Mouse (Mus musculus): ENCODE results near the gene Gpr3.

Gene Gpr3

DNA sequence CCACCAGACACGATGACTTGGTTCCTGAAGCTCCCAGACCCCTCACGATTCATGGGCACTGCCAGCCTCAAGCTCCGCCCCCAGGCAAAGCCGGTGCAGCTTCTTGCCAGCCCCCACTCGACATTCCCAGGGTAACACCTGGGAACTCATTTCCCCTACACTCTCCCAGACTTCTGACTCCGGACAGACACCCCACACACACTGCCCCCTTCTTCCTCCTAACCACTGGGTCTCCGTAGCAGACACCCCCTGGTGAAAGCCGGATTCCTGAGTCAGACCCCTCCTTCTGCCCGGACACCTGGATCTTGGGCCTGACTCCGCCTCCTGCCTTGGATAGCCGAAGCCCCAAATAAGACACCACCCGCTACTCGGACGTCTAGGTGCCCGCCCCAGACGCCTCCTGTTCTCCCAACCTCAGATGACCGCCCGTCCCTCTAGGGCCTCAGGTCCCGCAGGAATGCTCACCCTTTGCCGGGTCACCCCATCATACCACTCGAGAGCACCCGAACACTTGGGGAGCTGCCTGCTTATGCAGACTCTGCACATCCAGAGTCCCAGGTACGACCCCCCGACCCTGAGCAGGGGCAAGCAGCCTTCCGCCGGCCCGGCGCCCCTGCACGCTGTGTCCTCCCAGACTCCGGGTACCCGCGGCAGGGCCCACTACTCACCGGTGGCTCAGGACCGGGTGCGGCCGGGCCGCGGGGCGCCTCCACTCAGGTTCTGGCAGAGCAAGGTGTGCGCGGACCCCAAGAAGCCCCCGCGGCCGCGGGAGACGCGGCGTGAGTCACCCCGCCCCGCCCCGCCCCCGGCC is at the start of gene Gpr3, which contains the start of gene Cd164l2:
Gene Gpr3, minus strand, starts transcription at position 786 of the 811 bp plus-strand sequence.
Gene Cd164l2, plus strand, starts transcription at position 381 of the 811 bp plus-strand sequence.
- in situ Hi-C loops (cut with MboI, MseI): loop anchor here (5.0 to 10.0 kb wide), 2 partner anchors 85 to 93 kb away; no protein-coding TSS in a partner anchor

DNA sequence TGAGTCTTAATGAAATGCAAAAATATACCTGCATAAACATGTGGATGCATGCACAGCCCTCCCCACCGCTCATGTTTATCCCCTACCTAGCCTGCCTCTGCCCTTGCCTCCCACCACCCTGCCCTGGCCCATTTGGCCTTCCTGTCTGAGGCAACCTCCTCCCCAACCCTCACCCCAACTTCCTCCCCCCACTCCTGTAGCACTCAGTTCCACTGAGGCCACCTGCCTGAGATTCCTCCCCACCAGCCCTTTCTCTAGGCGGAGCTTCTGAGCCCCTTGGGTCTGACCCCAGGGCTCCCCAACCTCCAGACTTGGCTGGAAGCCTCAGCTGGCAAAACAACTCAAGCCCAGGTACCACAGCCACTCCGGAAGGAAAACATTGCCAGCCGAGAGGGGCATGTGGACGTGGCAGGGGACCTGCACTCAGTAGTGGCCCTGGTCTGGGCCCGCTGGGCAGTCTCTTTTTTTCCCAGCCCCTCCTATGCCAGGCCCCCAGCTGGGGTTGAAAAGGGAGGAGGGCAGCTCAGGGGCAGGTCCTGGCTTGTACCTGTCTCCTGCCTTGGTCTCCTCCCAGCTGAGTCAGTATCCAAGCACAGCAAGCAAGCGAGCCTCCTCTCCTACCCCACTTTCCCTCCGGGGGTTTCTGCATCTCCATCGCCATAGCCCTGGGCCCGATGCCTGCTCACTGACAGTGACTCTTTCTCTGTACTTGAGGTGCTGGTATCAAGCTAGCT is 49.5 kb upstream of the Gpr3 start:
- in situ Hi-C loops (cut with MboI, MseI): no loop called here

DNA sequence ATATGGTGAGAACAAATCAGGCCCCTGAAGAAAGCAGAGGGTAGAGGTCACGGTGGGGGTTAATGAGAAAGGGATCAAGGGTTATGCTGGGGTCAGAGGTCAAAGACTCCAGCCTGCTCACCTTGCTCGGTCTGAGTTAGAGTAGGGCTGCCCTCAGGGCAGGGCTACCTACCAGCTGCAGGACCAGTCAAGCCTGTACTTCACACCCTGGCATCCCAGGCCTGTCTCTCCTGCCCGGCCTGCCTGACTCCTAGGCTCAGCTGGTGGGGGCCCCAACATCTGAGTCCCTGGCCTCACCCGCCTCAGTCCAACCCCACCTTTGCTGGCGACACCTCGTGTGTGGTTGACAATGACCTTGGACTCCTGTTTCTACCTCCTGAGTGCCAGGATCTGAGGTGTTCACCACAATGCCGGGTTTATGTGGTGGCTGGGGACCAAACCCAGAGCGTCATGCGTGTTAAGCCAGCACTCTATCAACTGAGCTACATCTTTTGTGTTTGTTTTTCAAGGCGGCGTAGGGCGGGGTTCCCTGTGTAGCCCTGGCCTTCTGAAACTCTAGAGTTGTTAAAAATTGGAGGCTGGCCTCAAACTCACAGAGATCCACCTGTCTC is 45.6 kb upstream of the Gpr3 start:
- in situ Hi-C loops (cut with MboI, MseI): no loop called here

DNA sequence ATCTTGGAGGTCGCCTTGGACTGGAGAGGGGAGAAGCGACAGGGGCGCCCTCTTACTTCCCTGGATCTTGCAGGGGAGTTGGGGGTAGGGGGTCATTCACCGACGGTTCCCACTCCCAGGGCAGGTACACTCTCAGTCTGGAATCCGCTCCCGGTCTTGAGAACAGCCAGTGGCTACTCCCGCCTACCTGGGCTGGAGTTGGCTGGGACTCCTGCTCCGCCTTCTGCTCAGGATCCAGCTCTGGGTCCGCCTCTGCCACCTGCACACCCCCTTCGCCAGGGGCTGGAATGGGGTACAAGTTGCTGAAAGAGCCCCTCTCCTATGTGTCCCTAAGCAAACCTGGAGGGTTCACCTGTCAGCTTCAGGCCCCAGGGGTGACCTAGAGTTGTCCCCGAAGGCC is 44.9 kb upstream of the Gpr3 start:
- in situ Hi-C loops (cut with MboI, MseI): no loop called here

DNA sequence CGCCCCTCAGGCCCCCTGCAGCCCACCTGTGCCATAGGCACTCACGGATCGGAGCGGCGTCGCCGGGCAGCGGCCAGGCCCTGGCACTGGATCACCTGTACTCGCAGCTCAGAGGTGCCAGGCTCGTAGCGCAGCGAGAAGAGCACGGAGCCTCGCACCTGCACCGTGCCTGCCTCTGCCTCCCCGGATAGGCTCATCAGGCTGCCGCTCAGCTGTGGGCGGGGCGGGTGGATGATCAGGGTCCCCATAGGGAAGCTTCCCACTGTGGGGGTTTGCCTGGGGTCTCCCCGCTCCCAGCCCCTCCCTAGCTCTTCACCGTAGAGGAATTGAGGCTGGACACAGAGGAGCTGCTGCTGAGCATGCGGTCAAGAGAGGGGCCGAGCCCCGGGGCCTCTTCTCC is 44.5 kb upstream of the Gpr3 start:
- in situ Hi-C loops (cut with MboI, MseI): no loop called here

DNA sequence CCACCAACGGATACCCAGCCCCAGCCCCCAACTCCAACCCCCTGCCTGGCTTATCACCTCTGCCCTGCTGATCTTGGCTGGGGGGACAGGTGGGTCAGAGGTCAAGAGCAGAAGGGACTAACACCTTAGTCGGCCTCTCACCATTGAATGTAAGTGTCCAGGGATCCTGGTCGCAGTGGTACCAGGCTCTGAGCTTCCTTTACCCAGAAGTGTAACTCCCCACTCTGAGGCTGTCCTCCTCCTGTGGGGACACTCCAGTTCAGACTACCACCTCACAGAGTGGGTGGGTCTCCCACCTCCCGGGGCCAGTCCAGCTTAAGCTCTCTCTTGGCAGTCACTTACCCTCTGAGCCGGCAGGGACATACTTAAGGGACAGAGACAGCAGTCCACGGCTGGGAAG is 43.1 kb upstream of the Gpr3 start:
- in situ Hi-C loops (cut with MboI, MseI): no loop called here

DNA sequence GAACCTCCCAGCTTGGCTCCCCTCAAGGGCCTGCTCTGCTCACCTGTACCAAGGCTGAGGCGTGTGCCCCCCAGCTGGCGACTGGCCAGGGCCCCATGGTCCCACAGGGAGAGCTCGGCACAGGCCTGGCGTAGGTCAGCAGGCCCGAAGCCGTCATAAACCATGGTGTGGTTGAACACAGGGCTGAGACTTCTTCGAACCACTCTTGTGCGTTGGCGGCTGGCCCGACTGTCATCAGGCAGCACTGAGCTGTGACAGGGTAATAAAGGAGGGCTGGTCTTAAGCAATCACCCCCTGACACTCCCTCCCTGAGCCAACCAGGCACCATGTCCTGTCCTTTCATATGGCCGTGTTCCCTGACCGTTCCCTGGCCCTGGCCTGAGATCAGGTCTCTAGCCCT is 41.1 kb upstream of the Gpr3 start:
- in situ Hi-C loops (cut with MboI, MseI): no loop called here

DNA sequence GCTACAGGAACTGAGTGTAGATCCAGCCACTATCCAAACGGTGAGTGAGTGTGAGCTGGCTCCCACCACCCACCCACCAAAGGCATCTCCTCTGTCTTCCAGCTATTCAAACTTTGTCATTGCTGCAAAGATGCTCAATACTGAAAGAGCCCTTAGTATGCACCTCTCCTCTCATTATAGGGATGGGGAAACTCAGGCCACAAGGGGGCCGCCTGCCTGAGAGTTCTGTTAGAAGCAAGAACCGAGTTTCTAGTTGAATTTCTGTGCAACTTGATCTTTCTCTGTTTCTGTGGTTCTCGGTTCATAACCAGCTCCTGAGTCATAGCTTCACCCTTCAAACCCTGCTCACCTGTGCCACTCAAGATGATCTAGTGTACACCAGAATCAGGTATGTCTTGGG is 39.8 kb upstream of the Gpr3 start:
- in situ Hi-C loops (cut with MboI, MseI): no loop called here

DNA sequence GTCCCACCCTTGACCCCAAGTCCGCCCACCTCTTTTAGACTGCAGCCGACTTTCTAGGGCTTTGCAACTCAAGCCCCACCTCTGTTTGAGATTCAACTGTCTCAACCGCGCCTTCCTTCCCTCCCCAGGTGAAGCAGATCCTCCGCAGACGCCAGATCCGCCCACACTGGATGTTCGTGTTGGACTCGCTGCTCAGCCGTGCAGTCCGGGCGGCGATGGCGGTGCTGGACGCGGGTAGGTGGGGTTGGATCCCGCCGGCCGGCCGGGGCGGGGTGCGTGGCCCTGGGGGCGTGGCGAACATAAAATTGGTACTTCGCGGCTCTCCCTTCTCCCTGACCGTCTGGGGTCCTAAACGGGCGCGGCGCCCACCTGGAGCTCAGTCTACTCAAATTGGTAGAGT is 38.9 kb upstream of the Gpr3 start:
- in situ Hi-C loops (cut with MboI, MseI): no loop called here

DNA sequence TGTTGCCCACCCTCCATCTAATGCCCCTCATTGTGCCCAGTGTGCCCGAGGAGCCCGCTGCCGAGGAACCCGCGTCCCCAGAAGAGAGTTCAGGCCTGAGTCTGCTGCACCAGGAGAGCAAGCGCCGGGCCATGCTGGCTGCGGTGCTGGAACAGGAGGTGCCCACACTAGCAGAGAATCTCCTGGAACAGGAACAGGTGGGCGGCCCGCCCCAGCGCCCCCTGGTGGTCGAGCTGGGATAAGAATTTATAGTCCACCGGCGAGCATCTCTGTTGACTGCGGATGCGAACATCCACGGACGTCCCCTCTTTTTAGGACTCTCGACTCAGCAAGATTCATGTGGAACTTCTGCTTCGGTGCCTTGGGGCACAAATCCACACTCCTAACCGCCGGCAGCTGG is 38.3 kb upstream of the Gpr3 start:
- in situ Hi-C loops (cut with MboI, MseI): no loop called here

DNA sequence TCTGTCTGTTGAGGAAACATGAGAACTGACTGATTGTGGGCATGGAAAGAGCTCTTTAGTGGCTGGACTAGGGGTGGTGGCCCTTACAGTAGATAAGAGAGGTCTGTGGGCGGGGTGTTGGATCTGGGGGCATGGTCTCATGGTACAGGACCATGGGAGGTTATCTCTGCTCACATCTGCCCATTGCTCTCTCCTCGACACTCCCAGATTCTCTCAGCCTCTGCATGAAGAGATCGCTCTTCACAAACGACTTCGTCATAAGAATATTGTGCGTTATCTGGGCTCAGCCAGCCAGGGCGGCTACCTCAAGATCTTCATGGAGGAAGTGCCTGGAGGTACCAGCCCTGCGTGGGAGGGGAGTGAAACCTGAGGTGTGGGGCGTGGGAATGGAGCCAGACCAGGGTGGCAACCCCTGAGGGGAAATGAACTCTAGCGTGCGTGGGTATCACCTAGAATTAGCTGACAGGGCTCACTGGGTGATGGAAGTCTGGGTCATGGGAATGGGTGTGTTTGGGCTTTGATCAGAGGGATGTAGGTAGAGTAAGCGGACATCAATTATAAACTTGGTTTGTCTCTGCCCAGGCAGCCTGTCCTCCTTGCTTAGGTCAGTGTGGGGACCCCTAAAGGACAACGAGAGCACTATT is 35.6 kb upstream of the Gpr3 start:
- in situ Hi-C loops (cut with MboI, MseI): no loop called here

DNA sequence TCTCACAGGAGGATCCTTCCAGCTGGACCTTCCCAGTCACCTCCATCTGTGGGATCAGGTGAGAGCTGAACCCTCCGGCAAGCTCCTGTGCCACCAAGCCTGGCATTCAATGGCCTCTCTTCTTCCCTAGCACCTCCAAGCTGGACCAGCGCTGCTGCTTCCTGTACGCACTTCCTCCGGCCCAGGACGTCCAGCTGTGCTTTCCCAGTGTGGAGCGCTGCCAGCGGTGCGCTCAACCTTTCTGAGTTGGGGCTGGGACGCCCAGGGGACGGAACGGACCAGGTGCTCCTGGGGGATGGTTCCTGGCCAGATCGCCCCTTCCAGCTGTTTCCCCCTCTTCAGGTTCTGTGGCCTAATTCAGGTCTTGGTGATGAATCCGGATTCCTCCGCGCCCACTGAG is 34.7 kb upstream of the Gpr3 start:
- in situ Hi-C loops (cut with MboI, MseI): no loop called here

DNA sequence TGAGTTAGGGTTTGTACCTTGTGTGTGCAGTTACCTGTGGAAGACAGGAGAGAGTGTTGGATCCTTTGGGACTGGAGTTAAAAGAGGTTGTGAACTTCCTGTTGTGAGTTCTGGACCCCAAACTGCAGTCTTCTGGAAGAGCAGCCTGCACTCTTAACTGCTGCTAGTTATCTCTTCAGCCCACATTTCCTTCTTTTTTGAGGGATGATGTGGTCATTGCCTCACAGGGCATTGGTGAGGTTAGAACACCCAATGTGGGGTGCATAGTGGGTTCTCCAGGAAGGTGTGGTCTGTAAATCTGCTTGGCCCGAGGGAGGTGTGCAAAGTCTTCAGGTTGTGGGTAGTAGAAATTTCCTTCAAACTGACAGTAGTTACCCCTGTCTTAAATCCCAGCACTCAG is 32.0 kb upstream of the Gpr3 start:
- in situ Hi-C loops (cut with MboI, MseI): no loop called here

DNA sequence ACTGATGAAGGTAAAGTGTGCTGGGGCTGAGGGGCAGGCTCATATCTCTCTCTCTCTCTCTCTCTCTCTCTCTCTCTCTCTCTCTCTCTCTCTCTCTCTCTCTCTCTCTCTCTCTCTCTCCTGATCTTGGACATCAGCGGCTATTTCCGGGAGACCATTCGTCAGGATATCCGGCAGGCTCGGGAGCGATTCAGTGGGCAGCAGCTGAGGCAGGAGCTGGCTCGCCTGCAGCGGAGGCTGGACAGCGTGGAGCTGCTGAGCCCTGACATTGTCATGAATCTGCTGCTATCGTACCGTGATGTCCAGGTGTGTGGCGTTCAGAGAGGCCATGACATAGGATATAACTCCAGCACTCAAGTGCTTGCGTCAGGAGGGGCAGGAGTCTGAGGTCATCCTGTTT is 31.2 kb upstream of the Gpr3 start:
- in situ Hi-C loops (cut with MboI, MseI): no loop called here

DNA sequence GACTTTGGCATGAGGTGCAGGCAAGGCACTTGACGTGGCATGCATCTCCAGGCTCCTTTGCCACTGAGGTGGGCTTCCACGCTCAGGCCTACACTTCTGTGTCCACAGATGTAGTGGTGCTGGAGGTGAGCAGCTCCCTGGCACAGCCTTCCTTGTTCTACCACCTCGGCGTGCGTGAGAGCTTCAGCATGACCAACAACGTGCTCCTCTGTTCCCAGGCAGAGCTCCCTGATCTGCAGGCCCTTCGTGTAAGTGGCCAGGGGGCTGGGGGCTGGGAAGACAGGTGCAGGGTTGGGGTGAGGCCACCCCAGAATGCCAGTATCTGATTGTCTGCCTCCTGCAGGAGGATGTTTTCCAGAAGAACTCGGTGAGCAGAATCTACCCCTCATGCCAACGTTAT is 30.4 kb upstream of the Gpr3 start:
- in situ Hi-C loops (cut with MboI, MseI): no loop called here

DNA sequence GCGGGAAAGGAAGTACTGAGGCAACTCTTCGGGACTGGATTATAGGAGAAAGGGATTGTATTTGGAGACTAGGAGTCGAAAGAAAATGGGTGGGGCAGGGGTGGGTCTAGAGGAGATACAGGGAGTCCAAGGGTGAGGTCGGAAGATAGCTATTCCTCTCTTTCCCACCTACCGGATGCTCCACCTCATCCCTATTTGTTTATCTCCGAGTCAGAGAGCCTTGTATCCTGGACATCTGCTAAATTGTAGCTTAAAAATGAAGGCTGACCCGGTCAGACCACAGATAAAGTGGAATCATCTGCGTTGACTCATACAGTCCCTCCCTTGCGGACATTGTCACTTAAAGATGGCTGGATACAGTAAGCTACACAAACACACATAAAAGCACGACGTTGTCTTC is 29.6 kb upstream of the Gpr3 start:
- in situ Hi-C loops (cut with MboI, MseI): no loop called here

DNA sequence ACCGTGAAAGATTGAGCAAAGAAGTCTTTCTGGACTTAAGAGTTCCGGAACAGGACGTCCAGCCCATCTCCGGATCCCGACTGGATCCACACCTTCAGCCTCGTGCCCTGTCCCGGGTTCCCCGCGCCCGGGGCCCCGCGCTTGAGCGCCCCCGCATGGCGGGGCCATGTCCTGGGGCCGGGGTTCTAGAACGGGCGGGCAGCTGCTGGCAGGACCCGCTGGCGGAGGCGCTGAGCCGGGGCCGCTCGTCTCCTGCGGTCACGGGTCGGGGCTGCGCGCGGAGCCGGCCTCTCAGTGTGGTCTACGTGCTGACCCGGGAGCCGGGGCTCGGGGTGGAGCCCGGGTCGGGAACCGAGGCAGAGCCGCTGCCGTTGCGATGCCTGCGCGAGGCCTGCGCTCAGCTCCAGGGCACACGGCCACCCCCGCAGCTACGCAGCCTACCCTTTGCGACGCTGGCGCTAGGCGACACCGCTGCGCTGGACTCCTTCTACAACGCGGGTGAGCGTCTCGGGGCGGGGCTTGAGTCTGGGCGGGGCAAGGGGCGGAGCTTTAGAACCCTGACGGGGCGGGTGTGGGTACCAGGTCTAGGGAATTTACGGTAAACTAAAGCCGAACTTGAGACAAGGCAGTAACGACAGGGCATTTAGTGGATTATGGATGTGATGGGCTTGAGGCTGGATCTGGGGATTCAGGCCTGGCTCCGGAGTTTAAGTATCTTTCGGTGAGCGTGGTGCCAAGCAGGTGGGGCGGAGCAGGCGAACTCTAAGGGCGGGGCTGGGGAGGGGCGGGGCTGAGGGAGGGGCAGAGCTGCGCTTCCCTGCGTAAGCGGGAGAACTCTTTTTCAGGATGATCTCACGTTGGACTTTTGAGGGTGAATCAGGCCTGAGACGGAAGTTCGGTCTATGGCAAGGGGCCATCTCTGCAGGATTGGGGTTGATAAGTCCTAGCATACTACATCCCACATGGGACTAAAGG is 28.9 kb upstream of the Gpr3 start:
- in situ Hi-C loops (cut with MboI, MseI): no loop called here

DNA sequence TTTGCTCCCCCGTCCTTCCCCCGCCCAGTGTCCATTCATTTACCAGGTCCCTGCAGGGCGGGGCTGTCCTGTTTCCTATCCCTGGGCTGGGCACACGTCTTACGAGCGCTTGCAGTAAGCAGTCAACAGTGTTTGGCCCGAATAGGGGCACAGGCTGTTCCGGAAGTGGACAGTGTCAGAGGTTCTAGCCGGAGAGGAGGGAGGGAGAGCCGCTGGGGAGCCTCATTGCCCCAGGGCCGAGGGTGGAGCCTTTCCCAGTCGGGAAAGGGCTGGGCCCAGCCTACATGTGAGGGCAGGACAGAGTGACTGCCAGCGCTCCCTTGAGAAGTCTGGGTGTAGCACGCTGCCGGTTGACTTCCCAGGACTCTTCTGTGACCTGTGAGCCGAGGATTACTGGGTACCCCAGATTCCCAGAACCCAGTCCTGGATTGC is 28.2 kb upstream of the Gpr3 start, which contains the start of gene Map3k6:
Gene Map3k6, plus strand, starts transcription at position 329 of the 432 bp plus-strand sequence.
- in situ Hi-C loops (cut with MboI, MseI): no loop called here

DNA sequence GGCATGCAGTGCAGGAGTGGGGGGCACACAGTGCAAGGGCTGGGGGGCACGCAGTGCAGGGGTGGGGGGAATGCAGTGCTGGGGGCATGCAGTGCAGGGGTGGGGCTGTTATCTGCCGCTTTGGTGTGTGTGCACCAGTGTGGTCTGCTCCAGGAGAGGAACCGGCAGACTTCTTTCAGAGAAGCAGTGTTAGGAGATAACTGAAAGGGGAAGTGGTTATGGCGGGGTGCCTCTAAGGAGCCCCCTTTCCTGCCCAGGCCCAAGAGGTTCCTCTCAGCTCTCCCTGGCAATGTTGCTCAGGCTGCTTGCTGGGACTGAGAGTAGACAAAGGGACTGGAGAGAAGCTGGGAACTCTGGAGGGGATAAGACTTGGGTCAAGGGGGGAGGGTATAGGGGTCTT is 25.6 kb upstream of the Gpr3 start:
- in situ Hi-C loops (cut with MboI, MseI): no loop called here

DNA sequence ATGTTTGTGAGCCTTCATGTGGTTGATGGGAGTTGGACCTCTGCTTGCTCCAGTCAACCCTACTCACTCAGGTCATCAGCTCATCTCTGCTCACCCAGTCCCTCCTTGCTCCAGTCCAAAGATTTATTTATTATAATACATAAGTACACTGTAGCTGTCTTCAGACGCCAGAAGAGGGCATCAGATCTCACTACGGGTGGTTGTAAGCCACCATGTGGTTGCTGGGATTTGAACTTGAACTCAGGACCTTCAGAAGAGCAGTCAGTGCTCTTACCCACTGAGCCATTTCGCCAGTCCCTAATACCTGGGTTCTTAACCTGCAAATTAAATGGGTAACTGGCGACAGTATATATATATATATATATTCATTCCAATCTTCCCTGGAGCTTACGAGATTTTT is 23.1 kb upstream of the Gpr3 start:
- in situ Hi-C loops (cut with MboI, MseI): no loop called here

DNA sequence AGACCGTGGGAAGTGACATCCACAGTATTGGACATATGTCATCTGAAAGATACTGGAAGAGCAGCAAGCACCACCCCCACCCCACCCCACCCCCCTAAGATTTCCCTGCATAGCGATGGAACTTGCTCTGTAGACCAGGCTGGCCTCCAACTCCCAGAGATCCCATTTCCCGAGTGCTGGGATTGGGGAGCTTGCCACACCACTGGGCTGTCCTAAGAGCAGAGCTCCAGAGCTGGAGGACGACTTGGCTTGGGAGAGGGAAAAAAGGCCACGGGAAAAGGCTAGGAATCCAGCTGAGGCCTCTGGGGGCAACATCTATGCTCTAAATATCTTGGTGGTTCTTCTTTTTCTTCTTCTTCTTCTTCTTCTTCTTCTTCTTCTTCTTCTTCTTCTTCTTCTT is 22.4 kb upstream of the Gpr3 start:
- in situ Hi-C loops (cut with MboI, MseI): no loop called here

All from T-helper 17 cell (primary cell).